Mouse (Mus musculus) CH12.LX (cell line): Measurements from ENCODE around the gene Vps33b. TPM values are rescaled to one million over a fixed set of nuclear protein-coding genes. Genes with fewer than 3 reads are reported as not detected.

Experiments used
- DNase-seq: peaks from one replicate; pipeline ENCODE4 v3.0.0-alpha.2; 2013; ENCODE audit errors: extremely low read depth
- H3K27ac ChIP-seq: 2 replicates; pipeline ENCODE4 v1.5.1; 2012; ENCODE audit warnings: low read depth, mild to moderate bottlenecking, control low read depth, moderate library complexity; ENCODE audit not compliant: insufficient read depth
- H3K27me3 ChIP-seq: replicated peaks from 2 replicates; pipeline ENCODE3; 2012; ENCODE audit warnings: inconsistent platforms
- H3K36me3 ChIP-seq, 2 experiments: replicated peaks in 1 of 2; 2 replicates each; pipeline versions ENCODE3 to v1.6.1; 2012; ENCODE audit warnings: inconsistent platforms in 1 of 2, low read length in 1 of 2, mild to moderate bottlenecking in 1 of 2, mixed read lengths in 1 of 2, moderate library complexity in 1 of 2; ENCODE audit not compliant: control insufficient read depth in 1 of 2, insufficient read depth in 1 of 2
- H3K4me1 ChIP-seq, 2 experiments: 2 replicates each; pipeline ENCODE4 v1.6.1; 2012; ENCODE audit warnings: inconsistent platforms in 1 of 2, moderate library complexity in 1 of 2; ENCODE audit not compliant: insufficient read depth in 2 of 2, control insufficient read depth in 1 of 2
- H3K4me2 ChIP-seq: 2 replicates; pipeline ENCODE4 v1.6.1; 2012; ENCODE audit warnings: low read depth, mild to moderate bottlenecking, control low read depth; ENCODE audit not compliant: poor library complexity, insufficient read depth, severe bottlenecking
- H3K4me3 ChIP-seq, 3 experiments: fragments of 150-350 bp in 1 of 3; sonication (generic) in 1 of 3; replicated peaks in 1 of 3; 2 replicates each; pipeline versions ENCODE3 to v1.5.1; 2011 to 2012; ENCODE audit warnings: low read depth in 2 of 3, low read length in 2 of 3, mild to moderate bottlenecking in 2 of 3, moderate library complexity in 2 of 3, control low read depth in 1 of 3, improper control_type of control experiment in 1 of 3, inconsistent platforms in 1 of 3, mixed read lengths in 1 of 3; ENCODE audit not compliant: poor library complexity in 1 of 3
- H3K79me2 ChIP-seq: replicated peaks from 2 replicates; pipeline ENCODE4 v1.6.1; 2012; ENCODE audit warnings: mild to moderate bottlenecking, moderate library complexity; ENCODE audit not compliant: control insufficient read depth, poor library complexity, insufficient read depth, severe bottlenecking; ENCODE audit errors: extremely low read depth
- H3K9ac ChIP-seq: 2 replicates; pipeline ENCODE4 v1.6.1; 2012; ENCODE audit warnings: low read depth, mild to moderate bottlenecking, control low read depth, moderate library complexity; ENCODE audit not compliant: insufficient read depth
- H3K9me3 ChIP-seq: replicated peaks from 2 replicates; pipeline ENCODE3; 2012; ENCODE audit warnings: low read length, inconsistent platforms, mixed read lengths
- BHLHE40 ChIP-seq: IDR thresholded peaks from 2 replicates; pipeline ENCODE4 v1.6.1; 2011; ENCODE audit warnings: mild to moderate bottlenecking, low read depth, low read length, improper control_type of control experiment
- CHD2 ChIP-seq: IDR thresholded peaks from 2 replicates; pipeline ENCODE4 v1.6.1; 2011; ENCODE audit warnings: low read length, improper control_type of control experiment
- CTCF ChIP-seq, 2 experiments: IDR thresholded peaks in 1 of 2; conservative IDR thresholded peaks in 1 of 2; 2 replicates each; pipeline ENCODE4 v1.5.1; 2011 to 2012; ENCODE audit warnings: low read depth in 2 of 2, low read length in 2 of 2, improper control_type of control experiment in 1 of 2, inconsistent platforms in 1 of 2, mild to moderate bottlenecking in 1 of 2, moderate library complexity in 1 of 2
- ELF1 ChIP-seq: IDR thresholded peaks from 2 replicates; pipeline ENCODE4 v1.6.1; 2014; ENCODE audit warnings: low read depth, mild to moderate bottlenecking, inconsistent platforms, low read length, improper control_type of control experiment
- EP300 ChIP-seq: IDR thresholded peaks from 2 replicates; pipeline ENCODE4 v1.6.1; 2011; ENCODE audit warnings: low read length, improper control_type of control experiment
- GABPA ChIP-seq: IDR thresholded peaks from 2 replicates; pipeline ENCODE4 v1.6.1; 2012; ENCODE audit warnings: low read depth, low read length, improper control_type of control experiment, inconsistent platforms; ENCODE audit not compliant: insufficient replicate concordance
- JUN ChIP-seq: IDR thresholded peaks from 2 replicates; pipeline ENCODE4 v1.6.1; 2011; ENCODE audit warnings: low read depth, mild to moderate bottlenecking, low read length, improper control_type of control experiment, moderate library complexity; ENCODE audit not compliant: insufficient read depth
- JUND ChIP-seq: conservative IDR thresholded peaks from 2 replicates; pipeline ENCODE4 v1.6.1; 2011; ENCODE audit warnings: low read depth, low read length, improper control_type of control experiment
- MAFK ChIP-seq: IDR thresholded peaks from 2 replicates; pipeline ENCODE4 v1.6.1; 2011; ENCODE audit warnings: low read length, improper control_type of control experiment; ENCODE audit not compliant: insufficient replicate concordance
- MAZ ChIP-seq: IDR thresholded peaks from 2 replicates; pipeline ENCODE4 v1.6.1; 2012; ENCODE audit warnings: low read depth, mild to moderate bottlenecking, inconsistent platforms, low read length, improper control_type of control experiment, moderate library complexity
- NRF1 ChIP-seq: IDR thresholded peaks from 2 replicates; pipeline ENCODE4 v1.6.1; 2014; ENCODE audit warnings: low read depth, mild to moderate bottlenecking, inconsistent platforms, low read length, improper control_type of control experiment, moderate library complexity
- POLR2AphosphoS2 ChIP-seq: IDR thresholded peaks from 2 replicates; pipeline ENCODE4 v1.6.1; 2011; ENCODE audit warnings: low read depth, low read length, improper control_type of control experiment
- RCOR1 ChIP-seq: conservative IDR thresholded peaks from 2 replicates; pipeline ENCODE4 v1.6.1; 2012; ENCODE audit warnings: low read depth, mild to moderate bottlenecking, inconsistent platforms, low read length, improper control_type of control experiment
- SMC3 ChIP-seq: IDR thresholded peaks from 2 replicates; pipeline ENCODE4 v1.6.1; 2011; ENCODE audit warnings: low read depth, low read length, improper control_type of control experiment
- TBP ChIP-seq: conservative IDR thresholded peaks from 2 replicates; pipeline ENCODE4 v1.6.1; 2011; ENCODE audit warnings: low read depth, low read length, improper control_type of control experiment
- TCF12 ChIP-seq: IDR thresholded peaks from 2 replicates; pipeline ENCODE4 v1.6.1; 2014; ENCODE audit warnings: low read depth, mild to moderate bottlenecking, inconsistent platforms, low read length, improper control_type of control experiment
- USF2 ChIP-seq: conservative IDR thresholded peaks from 2 replicates; pipeline ENCODE4 v1.6.1; 2011; ENCODE audit warnings: low read depth, low read length, improper control_type of control experiment
- ZNF384 ChIP-seq: IDR thresholded peaks from 2 replicates; pipeline ENCODE4 v1.6.1; 2012; ENCODE audit warnings: low read depth, low read length, improper control_type of control experiment, inconsistent platforms
- dilution Hi-C: fragments of 300-500 bp; cut with MboI; formaldehyde crosslinking; loops from 2 replicates; pipeline ENCODE4 v1.14.3; 2020; ENCODE audit warnings: low sequenced_read_pairs; ENCODE audit not compliant: extremely low pct_unique_long_range_greater_than_20kb, extremely low pct_ligation_motif_present
- in situ Hi-C: fragments of 300-500 bp; cut with MboI; formaldehyde crosslinking; loops from 3 replicates; pipeline ENCODE4 v1.14.3; 2019; ENCODE audit warnings: low sequenced_read_pairs, low pct_ligation_motif_present, low pct_unique_long_range_greater_than_20kb, mixed read lengths
- polyA plus RNA-seq: library from polyadenylated mRNA; unstranded; fragments of >175 nt; gene quantifications from 2 replicates; pipeline ENCODE4 v1.2.1, GENCODE M21; 2012; ENCODE audit warnings: low read depth; ENCODE audit not compliant: insufficient read length
- total RNA-seq, 2 experiments: library from RNA; depleted of rRNA; stranded (reverse); fragments of 300-350 nt in 1 of 2; fragments of >200 nt in 1 of 2; gene quantifications; 2 replicates each; pipeline ENCODE4 v1.2.3; 2012 to 2014

Vps33b gene
- total and polyA plus RNA-seq, 3 experiments, result 15.5 to 23.2 (median 16.6) TPM

DNA sequence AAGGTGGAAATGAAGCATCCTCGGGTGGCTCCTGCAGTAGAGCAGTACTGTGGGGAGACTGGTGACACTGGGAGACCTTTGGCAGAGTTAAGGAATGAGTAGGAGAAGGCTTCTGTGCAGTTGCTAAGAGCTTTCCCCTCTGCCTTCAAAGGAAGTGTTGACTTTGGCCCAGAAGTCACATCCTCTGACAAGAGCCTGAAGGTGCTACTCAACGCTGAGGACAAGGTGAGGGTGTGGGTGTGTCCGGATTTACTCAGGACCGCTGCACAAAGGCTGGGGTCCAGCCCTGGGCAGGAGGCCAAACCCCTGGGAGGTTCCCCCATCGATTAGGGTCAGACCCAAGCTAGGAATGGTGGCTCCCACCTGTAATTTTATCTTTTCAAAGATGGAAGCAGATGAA lies 14.9 kb downstream of the Vps33b start:
- Histone ChIP-seq H3K4me1 (no peaks in the 10 kb centered on the region), H3K79me2 (no peaks in the 10 kb centered on the region), H3K4me2 (no peak overlapping the region), H3K27me3 (no peaks in the 10 kb centered on the region), H3K4me3 (no peak overlapping the region), H3K9ac (no peak overlapping the region), H3K9me3 (no peaks in the 10 kb centered on the region), H3K27ac (no peak overlapping the region), H3K36me3 (peaks cover 54 to 92% of the 10 kb centered on the region in 2 experiments)
- dilution Hi-C loops, result no loop called here
- TF ChIP-seq EP300 (no peak), POLR2AphosphoS2 (no peak), TCF12 (no peak), JUN (no peak), ZNF384 (no peak)
- DNase-seq, result no peak
- in situ Hi-C loops, result no loop called here

DNA sequence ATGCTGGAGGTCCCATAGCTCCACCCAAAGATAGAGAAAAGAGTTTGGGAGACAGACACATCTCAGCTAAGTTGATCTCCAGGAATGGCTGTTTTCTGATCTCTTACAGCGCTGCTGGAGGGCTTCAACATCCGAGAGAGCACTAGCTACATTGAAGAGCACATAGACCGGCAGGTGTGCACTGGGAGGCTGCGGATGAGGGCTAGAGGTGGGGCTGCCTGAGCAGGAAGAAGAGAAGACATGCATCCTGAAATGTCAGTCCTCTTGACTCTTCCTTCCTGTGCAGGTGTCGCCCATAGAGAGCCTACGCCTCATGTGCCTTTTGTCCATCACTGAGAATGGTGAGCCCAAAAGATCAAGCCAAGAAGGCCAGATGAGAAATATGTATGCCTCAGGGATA lies 16.3 kb downstream of the Vps33b start:
- DNase-seq, result no peak
- H3K27me3 ChIP-seq, result no peaks in the 10 kb centered on the region
- H3K4me3 ChIP-seq, result no peak overlapping the region
- no peak overlapping the region for H3K9ac ChIP-seq
- H3K9me3 ChIP-seq, result no peaks in the 10 kb centered on the region
- in situ Hi-C loops (no loop called here), dilution Hi-C loops (no loop called here)
- peaks cover 58 to 92% of the 10 kb centered on the region in 2 experiments for H3K36me3 ChIP-seq
- no peak overlapping the region for H3K4me2 ChIP-seq
- no peaks in the 10 kb centered on the region for H3K79me2 ChIP-seq
- TF ChIP-seq TCF12 (no peak), NRF1 (no peak), CTCF (conservative IDR thresholded peaks at IDR 0.05 in 1 of 2, IDR thresholded peaks at IDR 0.05 in 1 of 2; ENCODE audit: low read depth in 2 of 2, low read length in 2 of 2) (no peak), MAFK (no peak), CHD2 (no peak), JUND (no peak), TBP (no peak), MAZ (no peak), GABPA (no peak), RCOR1 (no peak), BHLHE40 (no peak), USF2 (no peak), SMC3 (no peak), ELF1 (no peak), POLR2AphosphoS2 (no peak)
- no peak overlapping the region for H3K27ac ChIP-seq
- no peaks in the 10 kb centered on the region for H3K4me1 ChIP-seq
